Mouse (Mus musculus): ENCODE results near the gene Numb.

DNA sequence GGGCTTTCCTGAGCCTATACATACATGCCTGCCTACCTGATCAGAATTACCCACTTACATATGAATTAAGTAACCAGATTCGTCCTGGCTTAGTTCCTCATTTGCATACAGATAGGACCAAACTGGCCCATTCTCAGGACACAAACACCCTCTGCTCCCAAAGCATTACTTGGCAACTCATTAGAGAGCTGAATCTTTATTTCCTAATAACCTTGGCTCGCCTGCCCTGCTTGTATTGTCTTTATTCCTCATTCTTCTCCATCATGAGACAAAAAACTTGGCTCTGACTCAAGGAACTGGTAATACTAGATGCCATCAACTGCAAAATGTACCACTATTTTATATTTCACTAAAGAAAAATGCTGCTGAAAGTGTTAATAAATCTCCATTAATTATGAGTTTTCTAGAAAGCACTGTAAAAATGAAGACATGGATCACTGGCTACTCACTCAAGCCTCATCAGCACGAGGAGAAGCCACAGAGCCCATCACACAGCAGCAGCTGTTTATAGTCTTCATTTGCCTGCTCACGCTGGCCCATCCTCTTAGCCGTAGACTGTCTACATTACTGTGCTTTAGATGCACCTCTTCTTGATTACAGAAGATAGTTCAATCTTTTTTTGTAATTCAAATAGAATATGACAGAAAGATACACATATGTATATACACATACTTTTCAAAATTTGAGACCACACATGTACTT lies 69.1 kb downstream of the Numb start:
- TF ChIP-seq CTCF (IDR thresholded peaks at IDR 0.05; ENCODE audit: low read depth, low read length): no peak
- no peak for TF ChIP-seq POLR2AphosphoS5 (IDR thresholded peaks at IDR 0.05; ENCODE audit: insufficient replicate concordance, low read depth, low read length)
- TF ChIP-seq GATA1 (IDR thresholded peaks at IDR 0.05; ENCODE audit: borderline replicate concordance, low read length): no peak
